ENCODE assay signal across 8 mouse cellular contexts in genomic region chr2:26570034-26570433, GRCm38 (mm10). TPM values are rescaled to one million over a fixed set of nuclear protein-coding genes. Genes with fewer than 3 reads are reported as not detected.
DNase-seq lines count a peak whose midpoint lies in the region; ATAC-seq and TF ChIP-seq lines count a peak whose summit lies in the region.

No protein-coding gene starts in this region.

- H3K27ac ChIP-seq in liver, embryonic 11.5 days (ENCODE audit: low read depth, low read length): peak overlapping the region; percentile 93; the same call in 1 of the 2 replicates

- peak; percentile 67 for DNase-seq in layer of hippocampus, adult 11-12 months (ENCODE audit: low spot score)
- no peak for DNase-seq in layer of hippocampus, adult 9-10 months (ENCODE audit: low spot score)
- peak; percentile 42 for DNase-seq in G1E (ENCODE audit: low spot score)
- DNase-seq in heart, postnatal 4 days: peak; percentile 86
- peak; percentile 64 for DNase-seq in liver, embryonic 11.5 days (ENCODE audit: low spot score)
- DNase-seq in right cerebral cortex, postnatal 14 days: peak; percentile 61
- no peak for DNase-seq in urinary bladder, postnatal 36 days (ENCODE audit: low spot score in 2 of 2)

- ATAC-seq in G1E (ENCODE audit: extremely low read depth, insufficient number of reproducible peaks, low FRiP score, poor library complexity, severe bottlenecking): no peak
- ATAC-seq in common myeloid progenitor, adult 5-6 weeks (replicated peaks; ENCODE audit: low read depth, poor library complexity, severe bottlenecking): peak; percentile 19; the same call in 1 of the 2 replicates
- no peak for ATAC-seq in liver, embryonic 11.5 days (replicated peaks; ENCODE audit: low FRiP score)

- no peak overlapping the region for H3K4me3 ChIP-seq in G1E (ENCODE audit: low read depth, low read length)
- no peak overlapping the region for H3K4me3 ChIP-seq in liver, embryonic 11.5 days (ENCODE audit: low read depth, low read length)

- 7% methylated on average over 3 of the region's 3 CpGs for WGBS in liver, embryonic 11.5 days

- no peak overlapping the region for H3K4me2 ChIP-seq in liver, embryonic 11.5 days

- H3K36me3 ChIP-seq in G1E (replicated peaks): no peaks in the 10 kb centered on the region
- H3K36me3 ChIP-seq in liver, embryonic 11.5 days (ENCODE audit: control insufficient read depth, insufficient read depth, low read length): no peaks in the 10 kb centered on the region

- TF ChIP-seq CTCF in G1E (IDR thresholded peaks at IDR 0.05; ENCODE audit: low read depth, low read length): peak; percentile 80

- H3K9ac ChIP-seq in liver, embryonic 11.5 days (ENCODE audit: low read depth, low read length): no peak overlapping the region

- peaks cover 60% of the 10 kb centered on the region for H3K4me1 ChIP-seq in G1E (ENCODE audit: insufficient read depth, low read depth, low read length)
- peaks cover 46% of the 10 kb centered on the region for H3K4me1 ChIP-seq in liver, embryonic 11.5 days (replicated peaks; ENCODE audit: control insufficient read depth, insufficient read depth, low read length)

- H3K9me3 ChIP-seq in G1E (replicated peaks): no peaks in the 10 kb centered on the region
- no peaks in the 10 kb centered on the region for H3K9me3 ChIP-seq in liver, embryonic 11.5 days (ENCODE audit: control insufficient read depth, low read length)

- H3K27me3 ChIP-seq in G1E (ENCODE audit: insufficient read depth, low read length): peaks cover 13% of the 10 kb centered on the region
- H3K27me3 ChIP-seq in liver, embryonic 11.5 days (replicated peaks; ENCODE audit: control insufficient read depth, insufficient read depth, low read length): no peaks in the 10 kb centered on the region

RNA-seq across cellular contexts. Expression of gene Egfl7, which starts 9.8 kb away (rescaled TPM):
- 29.6 and 31.9 TPM in 2 replicates for total RNA-seq in G1E (2014; fragmentation: Nextera tagmentation)
- 160 and 228 TPM in 2 replicates for total RNA-seq in G1E (2017)
- 131 and 136 TPM in 2 replicates for polyA plus RNA-seq in G1E (2012)
- 54.9 and 57.0 TPM in 2 replicates for total RNA-seq in common myeloid progenitor, adult 5-6 weeks (2017)
- 100 to 1,000 TPM; 317 to 343 TPM for total RNA-seq in heart, postnatal 4 days (2021)
- 161 and 181 TPM in 2 replicates for polyA plus RNA-seq in liver, embryonic 11.5 days (2014; fragmentation: Nextera tagmentation; extraction: Ambion mirVana)

RNA-seq across cellular contexts. Expression of gene Gm20532, which starts 16.4 kb away (rescaled TPM):
- total RNA-seq in G1E (2014; fragmentation: Nextera tagmentation) (not detected in 2 replicates), G1E (2017) (not detected in 2 replicates)
- polyA plus RNA-seq in G1E (2012): not detected in 2 replicates
- not detected in 2 replicates for total RNA-seq in common myeloid progenitor, adult 5-6 weeks (2017)
- total RNA-seq in heart, postnatal 4 days (2021): not detected
- not detected in 2 replicates for polyA plus RNA-seq in liver, embryonic 11.5 days (2014; fragmentation: Nextera tagmentation; extraction: Ambion mirVana)

RNA-seq across cellular contexts. Expression of gene Agpat2, which starts 34.2 kb away (rescaled TPM):
- total RNA-seq in G1E (2014; fragmentation: Nextera tagmentation) (4.7 and 6.9 TPM in 2 replicates), G1E (2017) (4.6 and 7.4 TPM in 2 replicates)
- 6.0 and 6.1 TPM in 2 replicates for polyA plus RNA-seq in G1E (2012)
- 32.2 and 38.7 TPM in 2 replicates for total RNA-seq in common myeloid progenitor, adult 5-6 weeks (2017)
- total RNA-seq in heart, postnatal 4 days (2021): 10 to 100 TPM; 23.9 to 25.4 TPM
- polyA plus RNA-seq in liver, embryonic 11.5 days (2014; fragmentation: Nextera tagmentation; extraction: Ambion mirVana): 36.1 and 40.1 TPM in 2 replicates

RNA-seq across cellular contexts. Expression of gene Notch1, which starts 53.6 kb away (rescaled TPM):
- not detected in 2 replicates for total RNA-seq in G1E (2014; fragmentation: Nextera tagmentation)
- 0.06 and 0.71 TPM in 2 replicates for total RNA-seq in G1E (2017)
- polyA plus RNA-seq in G1E (2012): 0.02 and 0.06 TPM in 2 replicates
- 6.5 and 13.7 TPM in 2 replicates for total RNA-seq in common myeloid progenitor, adult 5-6 weeks (2017)
- total RNA-seq in heart, postnatal 4 days (2021): 10 to 100 TPM; 55.3 to 62.3 TPM
- 7.1 and 10.5 TPM in 2 replicates for polyA plus RNA-seq in liver, embryonic 11.5 days (2014; fragmentation: Nextera tagmentation; extraction: Ambion mirVana)

RNA-seq across cellular contexts. Expression of gene Fam69b, which starts 58.2 kb away (rescaled TPM):
- total RNA-seq in G1E (2014; fragmentation: Nextera tagmentation) (not detected in 2 replicates), G1E (2017) (0.22 TPM in 1 of 2 replicates, not detected in the other)
- polyA plus RNA-seq in G1E (2012): not detected in 2 replicates
- 17.5 and 19.9 TPM in 2 replicates for total RNA-seq in common myeloid progenitor, adult 5-6 weeks (2017)
- 1 to 10 TPM; 6.1 to 7.0 TPM for total RNA-seq in heart, postnatal 4 days (2021)
- 10.5 and 11.1 TPM in 2 replicates for polyA plus RNA-seq in liver, embryonic 11.5 days (2014; fragmentation: Nextera tagmentation; extraction: Ambion mirVana)

Comparison
In these comparisons a context has a peak if more than half of its experiments do, and no peak if none do; other contexts are left out.
1. DNase-seq: peak in layer of hippocampus, adult 11-12 months (single experiment), G1E (single experiment), heart, postnatal 4 days (single experiment), liver, embryonic 11.5 days (single experiment) and right cerebral cortex, postnatal 14 days (single experiment); none in layer of hippocampus, adult 9-10 months (single experiment) and urinary bladder, postnatal 36 days (0 of 2).